Mouse (Mus musculus): ENCODE results near the gene Foxp3.

The Foxp3 gene

GRCm38 (mm10) chrX:7617889-7618551, 44.6 kb downstream of the Foxp3 start:
- no peak for DNase-seq

GRCm38 (mm10) chrX:7632560-7632959, 59.1 kb downstream of the Foxp3 start:
- no peak for DNase-seq

- no peak for DNase-seq
Observed at GRCm38 (mm10) chrX:7635101-7635500, 61.7 kb downstream of the Foxp3 start.

- DNase-seq: peak; percentile 88 to 89
Observed at GRCm38 (mm10) chrX:7638401-7639091, 65.1 kb downstream of the Foxp3 start, which contains the start of gene Syp. TSS of gene Syp (plus strand) at chrX:7638471.

- no peak for DNase-seq
Observed at GRCm38 (mm10) chrX:7639536-7640325, 66.3 kb downstream of the Foxp3 start.

GRCm38 (mm10) chrX:7640785-7641184, 67.3 kb downstream of the Foxp3 start:
- no peak for DNase-seq

Measured in thymus, postnatal 36 days (tissue).